Mouse (Mus musculus): ENCODE measurements around the gene Fsd1l. TPM values are rescaled to one million over a fixed set of nuclear protein-coding genes. Genes with fewer than 3 reads are reported as not detected.
"Not testable (repeated sequence)": the region's sequence is repeated elsewhere in the genome, so short reads cannot be mapped to it uniquely, and the experiment has no call there.

The Fsd1l gene
- polyA plus RNA-seq, 1 experiment: 0.55 TPM

- Histone ChIP-seq H3K4me1 (ENCODE audit: control insufficient read depth, insufficient read depth, low read length) (no peaks in the 10 kb centered on the region), H3K36me3 (ENCODE audit: control insufficient read depth, insufficient read depth, low read length) (no peaks in the 10 kb centered on the region), H3K27ac (ENCODE audit: insufficient read depth, low read depth, low read length) (no peak overlapping the region), H3K4me3 (ENCODE audit: insufficient read depth, low read depth, low read length) (no peak overlapping the region), H3K27me3 (replicated peaks; ENCODE audit: control insufficient read depth, insufficient read depth, low read length) (no peaks in the 10 kb centered on the region)
- WGBS: 69% methylated on average over 6 of the region's 6 CpGs
- TF ChIP-seq POLR2A (IDR thresholded peaks at IDR 0.05; ENCODE audit: low read depth, low read length): no peak
- no peak for TF ChIP-seq CTCF (conservative IDR thresholded peaks at IDR 0.05; ENCODE audit: insufficient read depth, insufficient read length, low read depth, low read length)
- no peak for DNase-seq
Measured at GRCm38 (mm10) chr4:53710555-53711328, 79.5 kb downstream of the Fsd1l start.

- peak within 1 kb of the TSS; percentile 69 for H3K4me3 ChIP-seq (ENCODE audit: insufficient read depth, low read depth, low read length)
- no peaks in the 10 kb centered on the region for H3K27me3 ChIP-seq (replicated peaks; ENCODE audit: control insufficient read depth, insufficient read depth, low read length)
- no peak for TF ChIP-seq CTCF (conservative IDR thresholded peaks at IDR 0.05; ENCODE audit: insufficient read depth, insufficient read length, low read depth, low read length)
- no peak for TF ChIP-seq POLR2A (IDR thresholded peaks at IDR 0.05; ENCODE audit: low read depth, low read length)
- no peaks in the 10 kb centered on the region for H3K36me3 ChIP-seq (ENCODE audit: control insufficient read depth, insufficient read depth, low read length)
- 11% methylated on average over 7 of the region's 7 CpGs for WGBS
- peak within 1 kb of the TSS; percentile 83 for H3K27ac ChIP-seq (ENCODE audit: insufficient read depth, low read depth, low read length)
- no peaks in the 10 kb centered on the region for H3K4me1 ChIP-seq (ENCODE audit: control insufficient read depth, insufficient read depth, low read length)
- no peak for DNase-seq
Measured at GRCm38 (mm10) chr4:53713704-53714050, 82.4 kb downstream of the Fsd1l start, which contains the start of gene Fktn. TSS of gene Fktn (plus strand) at chr4:53713998.

GRCm38 (mm10) chr4:53714051-53714814 lies 83.0 kb downstream of the Fsd1l start:
- 14% methylated on average over 58 of the region's 58 CpGs for WGBS
- no peaks in the 10 kb centered on the region for H3K27me3 ChIP-seq (replicated peaks; ENCODE audit: control insufficient read depth, insufficient read depth, low read length)
- no peaks in the 10 kb centered on the region for H3K36me3 ChIP-seq (ENCODE audit: control insufficient read depth, insufficient read depth, low read length)
- TF ChIP-seq CTCF (conservative IDR thresholded peaks at IDR 0.05; ENCODE audit: insufficient read depth, insufficient read length, low read depth, low read length) (no peak), POLR2A (IDR thresholded peaks at IDR 0.05; ENCODE audit: low read depth, low read length) (peak; percentile 29)
- peak overlapping the region; percentile 69 for H3K4me3 ChIP-seq (ENCODE audit: insufficient read depth, low read depth, low read length)
- H3K27ac ChIP-seq (ENCODE audit: insufficient read depth, low read depth, low read length): peak overlapping the region; percentile 83
- peak; percentile 94 for DNase-seq
- H3K4me1 ChIP-seq (ENCODE audit: control insufficient read depth, insufficient read depth, low read length): no peaks in the 10 kb centered on the region

GRCm38 (mm10) chr4:53715977-53716376 lies 84.7 kb downstream of the Fsd1l start:
- H3K4me1 ChIP-seq (ENCODE audit: control insufficient read depth, insufficient read depth, low read length): no peaks in the 10 kb centered on the region
- no peak overlapping the region for H3K4me3 ChIP-seq (ENCODE audit: insufficient read depth, low read depth, low read length)
- TF ChIP-seq POLR2A (IDR thresholded peaks at IDR 0.05; ENCODE audit: low read depth, low read length) (no peak), CTCF (conservative IDR thresholded peaks at IDR 0.05; ENCODE audit: insufficient read depth, insufficient read length, low read depth, low read length) (peak; percentile 58)
- DNase-seq: peak; percentile 25
- H3K27me3 ChIP-seq (replicated peaks; ENCODE audit: control insufficient read depth, insufficient read depth, low read length): no peaks in the 10 kb centered on the region
- no peaks in the 10 kb centered on the region for H3K36me3 ChIP-seq (ENCODE audit: control insufficient read depth, insufficient read depth, low read length)
- no peak overlapping the region for H3K27ac ChIP-seq (ENCODE audit: insufficient read depth, low read depth, low read length)

DNA sequence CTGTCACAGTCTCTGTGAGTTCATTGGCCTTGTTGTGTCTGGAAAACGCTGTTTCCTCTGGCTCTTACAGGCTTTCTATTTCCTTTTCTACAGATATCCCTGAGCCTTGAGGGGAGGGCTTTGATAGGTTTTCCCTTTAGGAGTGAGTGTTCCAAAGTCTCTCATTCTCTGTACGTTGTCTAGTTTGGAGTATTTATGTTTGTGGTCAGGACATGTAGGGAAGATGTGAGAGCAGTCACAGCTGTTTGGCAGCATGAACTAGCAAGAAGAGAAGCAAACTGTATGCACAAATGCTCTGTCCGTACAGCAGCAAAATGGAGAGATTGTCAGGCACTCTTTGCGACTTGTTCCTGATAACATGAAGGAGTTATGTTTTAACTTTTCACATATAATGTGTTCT lies 86.3 kb downstream of the Fsd1l start:
- Histone ChIP-seq H3K27me3 (replicated peaks; ENCODE audit: control insufficient read depth, insufficient read depth, low read length) (no peaks in the 10 kb centered on the region), H3K36me3 (ENCODE audit: control insufficient read depth, insufficient read depth, low read length) (no peaks in the 10 kb centered on the region), H3K4me1 (ENCODE audit: control insufficient read depth, insufficient read depth, low read length) (no peaks in the 10 kb centered on the region), H3K27ac (ENCODE audit: insufficient read depth, low read depth, low read length) (peak overlapping the region; percentile 26; the same call in 1 of the 2 replicates), H3K4me3 (ENCODE audit: insufficient read depth, low read depth, low read length) (no peak overlapping the region)
- no peak for TF ChIP-seq POLR2A (IDR thresholded peaks at IDR 0.05; ENCODE audit: low read depth, low read length)
- no peak for TF ChIP-seq CTCF (conservative IDR thresholded peaks at IDR 0.05; ENCODE audit: insufficient read depth, insufficient read length, low read depth, low read length)
- DNase-seq: no peak
- WGBS: 58% methylated on average over 4 of the region's 4 CpGs

GRCm38 (mm10) chr4:53718261-53718660 lies 87.0 kb downstream of the Fsd1l start:
- Histone ChIP-seq H3K4me3 (ENCODE audit: insufficient read depth, low read depth, low read length) (no peak overlapping the region), H3K4me1 (ENCODE audit: control insufficient read depth, insufficient read depth, low read length) (no peaks in the 10 kb centered on the region), H3K36me3 (ENCODE audit: control insufficient read depth, insufficient read depth, low read length) (no peaks in the 10 kb centered on the region), H3K27me3 (replicated peaks; ENCODE audit: control insufficient read depth, insufficient read depth, low read length) (no peaks in the 10 kb centered on the region), H3K27ac (ENCODE audit: insufficient read depth, low read depth, low read length) (peak overlapping the region; percentile 76)
- DNase-seq: no peak
- TF ChIP-seq CTCF (conservative IDR thresholded peaks at IDR 0.05; ENCODE audit: insufficient read depth, insufficient read length, low read depth, low read length): no peak
- TF ChIP-seq POLR2A (IDR thresholded peaks at IDR 0.05; ENCODE audit: low read depth, low read length): no peak
- WGBS: 44% methylated on average over 5 of the region's 5 CpGs

DNA sequence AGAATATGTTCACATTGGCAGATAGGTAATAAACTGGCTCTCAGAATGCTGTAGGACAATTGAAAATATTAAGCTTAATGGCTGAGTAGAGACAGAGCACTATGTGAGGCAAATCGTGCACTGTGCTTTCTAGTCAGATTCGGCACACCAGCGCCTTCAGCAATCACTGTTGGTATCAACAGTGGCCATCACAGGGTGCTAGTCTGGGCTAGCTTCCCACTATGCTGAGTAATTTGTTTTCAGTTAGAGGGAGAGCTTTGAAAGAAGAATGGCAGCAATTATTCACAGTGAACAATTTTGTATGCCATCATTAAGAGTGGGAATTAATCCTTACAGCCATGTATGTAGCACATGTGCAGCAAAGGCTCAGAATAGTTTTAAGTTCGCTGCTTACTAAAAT lies 91.2 kb downstream of the Fsd1l start:
- no peak for TF ChIP-seq CTCF (conservative IDR thresholded peaks at IDR 0.05; ENCODE audit: insufficient read depth, insufficient read length, low read depth, low read length)
- TF ChIP-seq POLR2A (IDR thresholded peaks at IDR 0.05; ENCODE audit: low read depth, low read length): no peak
- H3K4me1 ChIP-seq (ENCODE audit: control insufficient read depth, insufficient read depth, low read length): no peaks in the 10 kb centered on the region
- no peak overlapping the region for H3K27ac ChIP-seq (ENCODE audit: insufficient read depth, low read depth, low read length)
- no peak for DNase-seq
- H3K36me3 ChIP-seq (ENCODE audit: control insufficient read depth, insufficient read depth, low read length): no peaks in the 10 kb centered on the region; the same call in 1 of the 2 replicates
- 92% methylated on average over 4 of the region's 4 CpGs for WGBS
- no peaks in the 10 kb centered on the region for H3K27me3 ChIP-seq (replicated peaks; ENCODE audit: control insufficient read depth, insufficient read depth, low read length)
- no peak overlapping the region for H3K4me3 ChIP-seq (ENCODE audit: insufficient read depth, low read depth, low read length)

GRCm38 (mm10) chr4:53726100-53726499 lies 94.8 kb downstream of the Fsd1l start:
- H3K36me3 ChIP-seq (ENCODE audit: control insufficient read depth, insufficient read depth, low read length); DNase-seq: not testable (repeated sequence)
- 87% methylated on average over 2 of the region's 2 CpGs for WGBS

More at GRCm38 (mm10) chr4:53726100-53726499, 94.8 kb downstream of the Fsd1l start:
- not testable (repeated sequence) for H3K27me3 ChIP-seq (replicated peaks; ENCODE audit: control insufficient read depth, insufficient read depth, low read length); H3K27ac ChIP-seq (ENCODE audit: insufficient read depth, low read depth, low read length); H3K4me3 ChIP-seq (ENCODE audit: insufficient read depth, low read depth, low read length); H3K4me1 ChIP-seq (ENCODE audit: control insufficient read depth, insufficient read depth, low read length)
